Mouse (Mus musculus): ENCODE data around the gene Npc1l1. TPM values are rescaled to one million over a fixed set of nuclear protein-coding genes. Genes with fewer than 3 reads are reported as not detected.

Gene Npc1l1
- total RNA-seq, 2 experiments from 2014 or later, result 0.23 to 0.28 TPM

- no peak for DNase-seq (ENCODE audit: low spot score)
These were observed 21.8 kb downstream of the Npc1l1 start for GRCm38 (mm10) chr11:6208158-6208557.

DNA sequence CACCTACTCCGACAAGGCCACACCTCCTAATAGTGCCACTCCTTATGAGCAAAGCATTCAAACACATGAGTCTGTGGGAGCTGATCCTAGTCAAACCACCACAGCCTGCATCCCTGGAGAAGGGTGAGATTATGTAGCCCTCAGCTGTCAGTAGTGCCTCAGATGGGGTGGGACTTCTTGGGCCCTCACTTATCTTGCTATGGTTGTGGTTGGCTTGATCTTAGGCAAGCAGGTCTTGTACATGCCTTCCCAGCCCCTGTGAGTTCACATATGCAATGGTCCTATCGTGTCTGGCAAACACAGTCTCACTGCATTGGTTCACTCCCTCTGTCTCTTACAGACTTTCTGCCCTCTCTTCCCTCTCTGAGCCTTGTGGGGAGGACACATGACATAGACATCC lies 22.9 kb downstream of the Npc1l1 start:
- no peak for DNase-seq (ENCODE audit: low spot score)

DNA sequence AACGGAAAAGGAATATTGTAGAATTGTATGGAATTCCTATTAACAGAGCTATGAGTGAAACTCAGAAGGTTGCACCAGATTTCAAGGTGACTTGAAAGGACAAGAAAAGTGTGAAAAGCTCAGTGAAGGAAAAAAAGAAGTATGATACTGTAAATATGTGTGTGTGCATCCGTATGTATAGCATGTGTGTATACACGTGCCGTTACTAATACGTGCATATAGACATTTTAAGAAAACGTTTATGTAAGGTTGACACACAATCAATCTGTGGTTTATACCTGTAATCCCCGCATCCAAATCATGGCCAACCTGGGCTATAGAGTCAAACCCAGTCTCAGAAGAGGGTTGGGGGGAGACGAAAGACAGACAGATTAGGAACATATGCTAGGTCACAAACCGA lies 29.4 kb downstream of the Npc1l1 start:
- DNase-seq (ENCODE audit: low spot score), result no peak

DNA sequence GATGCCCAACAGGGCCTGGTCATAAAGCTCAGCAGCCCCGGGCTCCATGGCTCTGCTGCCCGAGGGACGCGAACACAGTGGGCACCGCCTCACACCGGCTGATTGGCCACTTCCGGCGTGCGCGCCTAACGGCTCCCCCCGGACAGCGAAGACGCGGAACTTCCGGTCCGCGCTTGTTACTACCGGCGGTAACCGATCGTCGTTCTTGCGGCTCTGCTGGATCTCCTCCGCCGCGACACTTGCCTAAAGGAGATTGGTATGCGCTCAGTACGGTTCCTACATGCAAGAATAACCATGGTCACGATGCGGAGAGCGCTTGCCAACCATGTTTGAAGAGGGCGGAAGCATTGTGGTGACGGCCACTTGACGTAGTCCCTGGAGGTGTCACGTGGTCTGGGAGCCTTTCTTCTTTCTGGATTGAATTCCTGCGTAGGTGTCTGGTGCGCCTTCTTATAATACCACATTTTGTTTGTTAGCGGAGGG lies 29.8 kb downstream of the Npc1l1 start, which contains the start of gene Nudcd3:
TSS of gene Nudcd3 (minus strand) at position 329 of the 483 bp plus-strand sequence.
- DNase-seq (ENCODE audit: low spot score), result peak; percentile 90

DNA sequence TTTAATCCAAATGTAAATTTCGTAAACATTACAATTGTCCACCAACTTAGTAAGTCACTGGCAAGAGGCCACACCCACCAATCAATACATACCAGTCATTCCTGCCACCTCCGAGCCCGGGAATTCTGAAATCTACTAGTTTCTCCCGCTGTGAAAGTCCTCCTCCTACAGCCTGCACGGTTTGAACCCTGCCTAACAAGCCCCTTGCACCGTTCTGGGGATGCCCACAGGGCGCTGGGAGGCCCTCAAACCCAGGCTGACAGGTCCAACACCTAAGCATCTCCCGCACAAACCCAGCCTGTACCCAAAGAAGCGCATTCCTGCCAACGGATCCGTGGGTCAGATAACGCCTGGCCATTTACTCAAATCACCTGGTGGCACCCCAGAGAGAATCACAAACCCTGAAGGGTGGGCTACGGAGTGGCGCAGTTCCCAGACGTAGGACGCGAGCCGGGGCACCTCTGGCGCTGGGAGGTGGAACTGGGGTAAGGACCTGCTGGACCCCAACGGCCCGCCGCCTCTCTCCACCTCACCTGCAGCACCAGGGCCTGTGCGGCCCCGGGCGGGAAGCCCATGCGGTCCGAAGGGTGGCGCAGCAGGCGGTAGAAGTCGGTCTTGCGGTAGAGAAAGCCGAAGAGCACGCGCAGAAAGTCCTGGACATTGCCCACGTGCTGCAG lies 30.4 kb downstream of the Npc1l1 start, which contains the start of gene A730071L15Rik:
TSS of gene A730071L15Rik (plus strand) at position 620 of the 677 bp plus-strand sequence.
- DNase-seq (ENCODE audit: low spot score), result no peak

GRCm38 (mm10) chr11:6198449-6198848 lies 31.5 kb downstream of the Npc1l1 start:
- no peak for DNase-seq (ENCODE audit: low spot score)

- no peak for DNase-seq (ENCODE audit: low spot score)
These were observed 33.2 kb downstream of the Npc1l1 start for GRCm38 (mm10) chr11:6196780-6197179.

- peak; percentile 96 for DNase-seq (ENCODE audit: low spot score)
These were observed 42.1 kb downstream of the Npc1l1 start for GRCm38 (mm10) chr11:6187878-6188277.

- DNase-seq (ENCODE audit: low spot score), result no peak
These were observed 42.5 kb downstream of the Npc1l1 start for GRCm38 (mm10) chr11:6187399-6187798.

DNA sequence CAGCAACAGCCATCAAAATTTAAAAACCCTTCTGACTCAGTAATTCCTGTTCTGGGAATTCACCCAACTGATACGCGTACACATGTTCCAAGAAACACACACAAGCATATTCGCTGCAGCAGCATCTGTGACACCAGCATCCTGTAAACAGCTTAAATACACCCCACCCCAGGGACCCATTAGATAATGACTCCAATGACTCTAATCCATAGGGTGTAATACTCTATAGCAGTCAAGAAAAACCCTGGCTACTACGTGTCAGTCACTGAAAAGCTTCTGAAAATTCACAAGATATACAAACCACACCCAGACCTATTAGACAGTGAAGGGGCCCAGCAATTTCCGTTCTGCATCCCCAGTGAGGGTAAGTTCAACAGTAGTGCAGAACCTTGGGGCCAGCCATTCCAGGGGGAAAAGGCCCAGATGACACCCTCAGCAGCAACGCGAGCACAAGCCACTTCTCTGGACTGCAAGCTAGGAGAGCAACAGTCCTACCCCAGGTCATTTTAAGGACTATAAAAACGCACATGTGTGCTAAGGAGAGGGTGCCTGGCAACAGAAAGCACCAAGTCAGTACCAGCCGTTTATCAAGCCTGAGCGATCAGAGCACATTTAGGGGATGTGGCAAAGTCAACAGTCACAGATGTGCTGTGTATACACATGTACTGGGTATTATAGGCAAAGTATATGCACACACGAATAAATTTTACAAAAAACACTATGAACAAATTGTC lies 45.6 kb downstream of the Npc1l1 start:
- no peak for DNase-seq (ENCODE audit: low spot score)

DNA sequence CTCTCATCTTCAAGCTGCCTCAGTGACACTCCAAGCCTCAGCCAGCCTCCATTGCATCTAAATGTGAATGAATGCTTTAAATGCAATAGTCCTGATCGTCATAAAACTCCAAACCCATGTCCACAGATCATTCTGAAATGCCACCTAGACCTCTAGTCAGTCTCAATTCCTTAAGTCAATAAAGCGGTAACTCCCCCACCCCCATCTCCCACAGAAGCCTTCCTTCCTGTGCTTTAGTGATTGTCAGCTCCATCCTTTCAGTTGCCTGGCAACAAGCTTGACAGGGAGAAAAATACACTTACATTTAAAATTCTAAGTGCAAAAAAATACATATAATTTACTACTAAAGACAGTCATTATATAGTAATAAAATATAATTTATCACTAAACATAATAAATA lies 46.7 kb downstream of the Npc1l1 start:
- DNase-seq (ENCODE audit: low spot score), result no peak

GRCm38 (mm10) chr11:6180811-6181399 lies 49.0 kb downstream of the Npc1l1 start:
- no peak for DNase-seq (ENCODE audit: low spot score)

GRCm38 (mm10) chr11:6179194-6179593 lies 50.7 kb downstream of the Npc1l1 start:
- DNase-seq (ENCODE audit: low spot score), result no peak

- no peak for DNase-seq (ENCODE audit: low spot score)
These were observed 51.2 kb downstream of the Npc1l1 start for GRCm38 (mm10) chr11:6178673-6179166.

GRCm38 (mm10) chr11:6177781-6178420 lies 52.0 kb downstream of the Npc1l1 start:
- DNase-seq (ENCODE audit: low spot score), result no peak

- DNase-seq (ENCODE audit: low spot score), result no peak
These were observed 54.4 kb downstream of the Npc1l1 start for GRCm38 (mm10) chr11:6175506-6175905.

DNA sequence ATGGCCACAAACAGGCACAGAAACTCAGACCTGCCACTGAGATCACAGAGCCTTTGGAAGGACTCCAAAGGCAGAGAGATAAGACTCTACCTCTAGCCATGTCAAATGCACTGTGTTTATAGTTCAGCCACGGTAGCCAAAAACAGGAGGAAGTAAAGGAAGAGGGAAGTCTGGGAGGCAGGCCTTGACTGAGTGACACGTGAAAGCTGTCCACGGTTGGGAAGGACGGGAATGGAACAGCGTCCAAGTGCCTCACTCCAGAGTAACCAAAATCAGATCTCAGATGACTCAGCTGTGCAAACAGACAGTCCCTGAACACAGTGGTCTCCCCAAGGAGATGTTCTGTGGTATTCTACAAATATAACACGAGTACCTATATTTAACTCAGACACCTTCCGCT lies 55.2 kb downstream of the Npc1l1 start:
- peak; percentile 37 for DNase-seq (ENCODE audit: low spot score)

DNA sequence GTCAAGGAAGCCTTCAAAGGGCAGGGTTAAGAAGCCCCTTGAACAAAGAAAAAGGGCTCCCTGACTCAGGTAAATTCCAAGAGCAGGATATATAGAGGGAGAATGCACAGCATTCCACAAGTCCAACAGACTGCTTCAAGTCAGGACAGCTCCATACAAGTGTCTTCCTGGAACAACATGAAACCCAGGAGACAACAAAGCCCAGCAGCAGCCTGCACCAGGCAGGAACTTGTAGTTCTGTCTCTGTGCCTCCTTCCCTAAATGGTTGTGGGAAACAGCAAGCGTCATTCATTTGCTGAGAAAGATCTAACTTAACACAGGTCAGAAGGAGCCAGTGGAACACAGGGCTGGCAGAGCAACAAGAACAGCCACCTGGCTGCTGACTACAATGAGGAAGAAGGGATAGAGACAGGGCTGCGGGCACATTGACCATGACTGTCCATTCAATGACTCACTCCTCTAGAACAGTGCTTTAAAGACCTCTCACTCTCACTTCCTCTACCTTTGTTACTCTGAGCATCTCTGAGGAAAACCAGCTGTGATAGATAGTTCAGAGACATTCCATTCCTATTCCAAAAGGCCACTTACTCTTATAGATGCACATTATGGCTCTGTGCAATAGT lies 60.8 kb downstream of the Npc1l1 start:
- no peak for DNase-seq (ENCODE audit: low spot score)

DNA sequence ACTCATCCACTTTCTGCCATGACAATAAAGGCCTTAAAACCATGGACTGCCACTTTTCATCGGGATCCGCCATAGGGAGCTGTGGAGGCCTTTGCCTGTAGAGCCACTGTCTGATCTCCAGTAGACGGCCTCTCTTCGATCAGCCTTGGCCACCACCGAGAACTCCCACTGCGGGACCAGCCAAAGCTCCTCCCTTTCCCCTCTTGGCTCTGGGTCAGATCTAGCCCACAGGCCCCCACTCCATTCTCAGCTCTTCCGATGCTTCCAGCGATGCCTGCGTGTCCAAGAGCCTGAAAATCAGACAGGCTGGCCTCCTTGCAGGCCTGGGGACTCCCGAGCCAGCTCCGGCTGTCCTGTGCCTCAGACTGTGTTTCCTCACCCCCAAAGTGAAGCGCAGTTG lies 63.6 kb downstream of the Npc1l1 start:
- DNase-seq (ENCODE audit: low spot score), result no peak

- DNase-seq (ENCODE audit: low spot score), result no peak
These were observed 64.4 kb downstream of the Npc1l1 start for GRCm38 (mm10) chr11:6165391-6166081.

DNA sequence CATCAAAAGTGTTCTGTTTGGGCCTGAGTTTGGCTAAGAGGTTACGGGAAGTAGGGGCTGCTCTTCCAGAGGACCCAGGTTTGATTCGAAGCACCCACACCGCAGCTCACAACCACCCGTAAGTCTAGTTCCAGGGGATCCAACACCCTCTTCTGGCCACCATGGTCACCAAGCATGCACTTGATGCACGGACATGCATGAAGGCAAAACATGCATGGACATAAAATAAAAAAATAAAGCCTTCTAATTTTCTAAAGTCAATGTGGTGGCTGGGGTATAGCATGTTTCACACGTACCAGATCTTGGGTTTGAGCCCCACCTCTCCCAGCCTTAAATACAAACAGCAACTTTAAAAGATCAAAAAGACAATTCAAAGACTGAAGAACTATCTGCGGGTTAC lies 65.2 kb downstream of the Npc1l1 start:
- DNase-seq (ENCODE audit: low spot score), result no peak
